Mouse (Mus musculus) cerebellum, adult 11-12 months (tissue): ENCODE data around the gene Vmo1.

Experiments
- DNase-seq: peaks from one replicate; pipeline ENCODE4 v3.0.0; 2022

The Vmo1 gene

GRCm38 (mm10) chr11:70467902-70468619, 46.4 kb downstream of the Vmo1 start:
- no peak for DNase-seq

- DNase-seq = no peak
Observed at GRCm38 (mm10) chr11:70465824-70466223, 48.6 kb downstream of the Vmo1 start.

- DNase-seq = no peak
Observed at GRCm38 (mm10) chr11:70465211-70465610, 49.2 kb downstream of the Vmo1 start.

GRCm38 (mm10) chr11:70463970-70464369, 50.4 kb downstream of the Vmo1 start:
- DNase-seq = no peak
